Mouse (Mus musculus) spleen, embryonic (tissue): ENCODE measurements around the gene Gm19935.

Experiments
- CTCF ChIA-PET: fragments of 350-600 bp; sonication (Branson Sonifier 250); formaldehyde crosslinking; loops from one replicate; lab custom pipeline; 2022; lab: Charles Lee

Gm19935 gene

DNA sequence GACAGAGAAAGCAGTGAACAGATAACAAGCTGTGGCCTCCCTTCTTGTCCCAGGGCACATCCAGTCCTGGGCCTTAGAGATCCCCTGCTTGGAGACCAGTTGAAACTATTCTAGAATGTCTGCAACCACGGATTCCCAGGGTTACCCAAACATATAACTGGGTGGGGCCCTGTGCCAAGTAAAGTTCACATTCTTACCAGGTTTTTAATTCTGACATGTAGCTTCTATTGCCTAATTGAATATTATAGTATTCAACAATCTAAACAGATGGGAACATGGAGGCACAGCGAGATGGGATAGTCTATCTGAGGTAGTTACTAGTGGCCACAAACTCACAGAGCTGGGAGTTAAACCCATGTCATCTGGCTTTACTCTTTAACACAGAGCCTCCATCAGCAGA, at the start of gene Gm19935:
Gene Gm19935 (minus strand): TSS at position 101 of the 400 bp plus-strand sequence.
- CTCF ChIA-PET: interaction anchor here (0.7 kb wide), 1 partner anchor 17 kb away, joined by 6 read pairs; no protein-coding TSS in a partner anchor

DNA sequence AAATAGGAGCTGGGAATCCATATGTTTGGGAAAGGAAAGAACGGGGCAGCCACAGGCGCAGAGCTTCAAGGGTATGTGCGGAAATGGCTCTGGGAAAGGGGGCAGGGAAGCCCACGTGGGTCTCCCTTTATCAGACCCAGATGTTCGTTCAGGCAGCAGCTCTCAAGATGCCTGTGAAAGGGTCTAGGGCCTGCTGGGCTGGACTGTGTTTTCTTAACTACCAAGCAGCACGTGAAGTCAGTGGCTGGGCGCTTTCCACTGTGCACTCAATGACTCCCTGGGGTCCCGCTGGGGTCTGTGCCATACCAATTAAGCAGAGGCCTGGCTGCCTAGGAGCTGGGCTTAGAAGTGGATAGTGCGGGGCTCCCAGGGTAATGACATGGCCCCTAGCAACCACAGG, 44.8 kb upstream of the Gm19935 start:
- CTCF ChIA-PET: no interaction called here

DNA sequence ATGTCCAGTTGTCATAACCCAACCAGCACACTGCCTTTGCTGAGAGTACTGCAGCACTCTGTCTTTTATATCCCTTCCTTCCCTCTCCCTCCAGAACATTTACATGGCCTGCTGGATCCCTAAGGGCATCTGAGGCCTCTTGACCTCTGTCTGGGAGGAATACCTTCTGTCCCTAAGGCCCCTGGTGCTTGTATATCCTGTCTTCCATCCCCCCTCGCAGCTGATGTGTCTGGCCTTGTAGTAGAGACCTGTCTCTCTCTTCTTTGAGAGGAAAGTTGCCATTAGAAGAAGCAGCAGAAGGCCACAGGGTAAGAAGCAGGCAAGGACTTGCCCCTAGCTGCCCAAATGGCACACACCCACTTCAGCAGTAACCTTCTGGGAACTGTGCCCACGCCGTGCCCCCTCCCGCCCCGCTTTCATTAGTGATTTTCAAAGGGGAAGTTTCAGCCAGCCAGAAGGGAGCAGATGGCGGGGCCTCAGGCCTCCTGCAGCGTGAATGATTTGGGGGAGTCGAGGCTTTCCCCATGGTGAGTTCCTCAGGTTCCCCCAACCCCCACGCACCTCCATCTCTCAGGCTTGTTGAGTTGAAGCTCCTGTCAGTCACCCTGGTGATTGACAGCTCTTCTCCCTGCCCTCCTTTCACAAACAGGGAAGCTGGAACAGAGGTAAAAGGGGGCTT, 44.2 kb upstream of the Gm19935 start:
- CTCF ChIA-PET: no interaction called here

DNA sequence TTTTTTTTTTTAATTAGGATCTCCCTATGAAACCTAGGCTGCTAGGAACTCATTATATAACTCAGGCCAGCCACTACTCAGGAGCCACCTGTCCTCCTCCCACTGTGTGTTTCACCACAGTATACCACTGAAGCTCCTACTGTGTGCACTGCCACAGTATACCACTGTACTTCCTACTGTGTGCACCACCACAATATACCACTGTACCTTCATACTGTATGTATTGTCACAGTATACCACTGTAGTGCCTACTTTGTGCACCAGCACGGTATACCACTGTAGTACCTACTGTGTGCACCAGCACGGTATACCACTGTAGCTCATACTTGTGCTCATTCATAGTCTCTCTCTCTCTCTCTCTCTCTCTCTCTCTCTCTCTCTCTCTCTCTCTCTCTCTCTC, 40.9 kb upstream of the Gm19935 start:
- CTCF ChIA-PET: no interaction called here

DNA sequence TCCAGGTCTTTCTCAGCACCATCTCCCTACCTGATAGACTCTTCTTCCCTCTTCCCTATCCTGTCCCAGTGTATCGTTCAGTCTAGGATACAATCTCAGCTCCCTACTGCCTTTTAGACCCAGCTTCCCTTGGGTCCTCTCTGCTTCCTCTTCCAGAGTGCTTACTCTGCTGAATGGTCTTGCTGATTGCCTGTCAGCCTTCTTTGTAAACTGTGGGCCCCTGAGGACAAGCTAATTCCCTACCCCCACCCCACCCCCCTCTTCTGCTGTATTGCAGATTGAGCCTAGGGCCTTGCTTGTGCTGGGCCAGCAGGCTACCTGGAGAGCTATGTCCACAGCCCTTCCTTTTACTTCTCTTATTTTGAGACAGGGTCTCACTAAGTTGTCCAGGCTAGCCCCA, 39.8 kb upstream of the Gm19935 start:
- CTCF ChIA-PET: no interaction called here

DNA sequence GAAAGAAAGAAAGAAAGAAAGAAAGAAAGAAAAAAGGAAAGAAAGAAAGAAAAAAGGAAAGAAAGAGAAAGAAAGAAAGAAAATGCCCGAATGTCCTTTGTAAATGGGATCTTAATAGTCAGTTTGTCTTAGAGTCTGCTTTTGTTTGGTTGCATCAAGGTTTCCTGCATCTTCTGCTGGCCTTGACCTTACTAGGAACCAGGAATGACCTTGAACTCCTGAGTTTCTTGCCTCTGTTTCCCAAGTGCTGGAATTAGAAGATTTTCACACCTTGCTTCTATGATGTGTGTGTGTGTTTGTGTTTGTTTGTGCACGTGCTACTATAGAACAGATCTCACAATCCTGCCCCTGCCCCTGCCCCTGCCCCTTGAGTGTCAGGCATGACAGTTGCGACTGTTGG, 39.0 kb upstream of the Gm19935 start:
- CTCF ChIA-PET: no interaction called here

DNA sequence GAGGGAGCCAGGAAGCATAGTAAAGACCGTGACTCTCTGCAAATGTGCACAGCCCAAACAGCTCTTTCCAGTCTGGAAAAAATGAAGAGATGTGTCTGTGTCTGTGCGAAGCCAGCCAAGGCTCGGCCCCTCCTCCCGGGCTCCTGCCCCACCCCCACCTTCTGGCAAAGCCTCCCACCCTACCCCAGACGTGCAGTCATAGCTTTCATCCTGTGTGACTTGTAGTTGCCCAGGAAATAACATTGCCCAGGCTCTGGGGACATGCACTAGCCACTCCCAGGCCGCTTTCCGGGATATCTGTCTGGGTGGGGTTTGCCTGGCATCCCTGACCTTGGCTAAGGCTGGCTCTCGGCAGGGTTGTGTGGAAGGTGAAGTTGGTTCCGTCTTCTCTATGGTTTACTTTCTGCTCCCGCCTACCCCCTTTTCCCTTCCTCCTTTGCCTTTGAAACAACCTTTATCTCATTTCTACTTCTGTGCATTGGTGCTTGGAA, 37.5 kb upstream of the Gm19935 start:
- CTCF ChIA-PET: no interaction called here

GRCm38 (mm10) chr8:90853971-90854670, 36.9 kb upstream of the Gm19935 start:
- CTCF ChIA-PET: no interaction called here

GRCm38 (mm10) chr8:90851544-90851943, 34.4 kb upstream of the Gm19935 start:
- CTCF ChIA-PET: no interaction called here

DNA sequence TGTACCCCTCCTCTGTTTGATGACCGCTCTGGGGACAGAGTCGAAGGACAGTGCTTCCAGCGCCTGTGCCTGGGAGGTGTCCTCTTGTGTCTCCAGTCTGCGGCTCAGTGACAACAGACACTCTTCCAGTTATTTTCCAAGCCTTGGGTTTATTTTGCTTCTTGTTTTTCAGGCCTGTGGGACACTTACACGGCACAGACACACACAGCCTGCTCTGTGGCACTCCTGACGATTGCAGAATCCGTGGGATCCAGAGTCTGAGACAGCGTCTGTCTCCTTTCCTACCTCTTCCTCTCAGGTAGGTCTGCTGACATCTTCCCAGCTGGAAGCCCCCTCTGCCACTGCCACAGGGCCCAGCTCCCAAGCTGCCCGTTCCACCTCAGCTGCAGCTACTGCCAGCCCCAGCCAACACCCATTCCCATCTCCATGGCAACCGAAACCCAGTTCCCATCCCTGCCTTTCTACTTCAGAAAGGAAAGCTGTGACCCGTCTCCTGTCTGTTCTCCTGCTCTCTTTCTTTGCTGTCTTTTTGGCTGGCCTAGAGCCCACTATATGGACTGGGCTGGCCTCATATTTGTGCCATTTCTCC, 32.4 kb upstream of the Gm19935 start:
- CTCF ChIA-PET: interaction anchor here (0.7 kb wide), 1 partner anchor 25 kb away, joined by 5 read pairs; no protein-coding TSS in a partner anchor

DNA sequence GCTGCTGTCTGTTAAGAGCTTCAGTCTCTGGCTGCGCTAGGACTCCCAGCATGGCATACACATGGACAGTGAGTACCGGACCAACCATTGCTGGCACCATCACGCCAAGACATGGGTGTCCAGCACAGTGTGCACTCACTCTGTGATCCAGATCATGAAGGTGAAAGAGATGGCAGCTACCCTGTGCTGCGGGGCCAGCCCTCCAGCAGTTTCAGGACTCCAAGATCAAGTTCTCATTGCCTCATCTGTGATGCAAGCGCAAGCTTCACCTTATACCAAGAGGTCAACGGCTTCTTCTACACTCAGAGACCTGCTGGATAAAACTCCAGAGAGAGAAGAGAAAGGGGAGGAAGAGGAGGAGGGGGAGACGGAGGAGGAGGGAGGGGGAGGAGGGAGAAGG, 30.8 kb upstream of the Gm19935 start:
- CTCF ChIA-PET: no interaction called here

- CTCF ChIA-PET: no interaction called here
Measured at GRCm38 (mm10) chr8:90844179-90844967, 27.2 kb upstream of the Gm19935 start.

DNA sequence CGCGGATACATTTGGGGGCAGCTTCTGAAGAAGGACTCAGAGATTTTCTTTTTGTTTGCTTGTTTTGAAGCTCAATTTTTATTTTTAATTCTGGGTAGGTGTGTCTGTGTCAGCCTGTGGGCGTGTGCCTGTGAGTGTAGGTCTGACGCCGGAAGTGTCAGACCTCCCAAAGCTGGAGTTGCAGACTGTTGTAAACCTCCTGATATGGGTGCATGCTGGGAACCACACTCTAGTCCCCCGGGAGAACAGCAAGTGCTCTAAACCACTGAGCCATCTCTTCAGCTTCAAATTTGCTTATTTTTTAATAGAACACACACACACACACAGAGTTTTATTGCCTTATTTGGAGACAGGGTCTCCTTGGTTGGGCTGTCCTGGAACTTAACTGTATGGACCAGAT, 25.9 kb upstream of the Gm19935 start:
- CTCF ChIA-PET: interaction anchor here (0.6 kb wide), 1 partner anchor 10 kb away, joined by 3 read pairs; no protein-coding TSS in a partner anchor

- CTCF ChIA-PET: interaction anchor here (0.9 kb wide), 1 partner anchor 14 kb away, joined by 5 read pairs; no protein-coding TSS in a partner anchor
Measured at GRCm38 (mm10) chr8:90841321-90841720, 24.1 kb upstream of the Gm19935 start.

DNA sequence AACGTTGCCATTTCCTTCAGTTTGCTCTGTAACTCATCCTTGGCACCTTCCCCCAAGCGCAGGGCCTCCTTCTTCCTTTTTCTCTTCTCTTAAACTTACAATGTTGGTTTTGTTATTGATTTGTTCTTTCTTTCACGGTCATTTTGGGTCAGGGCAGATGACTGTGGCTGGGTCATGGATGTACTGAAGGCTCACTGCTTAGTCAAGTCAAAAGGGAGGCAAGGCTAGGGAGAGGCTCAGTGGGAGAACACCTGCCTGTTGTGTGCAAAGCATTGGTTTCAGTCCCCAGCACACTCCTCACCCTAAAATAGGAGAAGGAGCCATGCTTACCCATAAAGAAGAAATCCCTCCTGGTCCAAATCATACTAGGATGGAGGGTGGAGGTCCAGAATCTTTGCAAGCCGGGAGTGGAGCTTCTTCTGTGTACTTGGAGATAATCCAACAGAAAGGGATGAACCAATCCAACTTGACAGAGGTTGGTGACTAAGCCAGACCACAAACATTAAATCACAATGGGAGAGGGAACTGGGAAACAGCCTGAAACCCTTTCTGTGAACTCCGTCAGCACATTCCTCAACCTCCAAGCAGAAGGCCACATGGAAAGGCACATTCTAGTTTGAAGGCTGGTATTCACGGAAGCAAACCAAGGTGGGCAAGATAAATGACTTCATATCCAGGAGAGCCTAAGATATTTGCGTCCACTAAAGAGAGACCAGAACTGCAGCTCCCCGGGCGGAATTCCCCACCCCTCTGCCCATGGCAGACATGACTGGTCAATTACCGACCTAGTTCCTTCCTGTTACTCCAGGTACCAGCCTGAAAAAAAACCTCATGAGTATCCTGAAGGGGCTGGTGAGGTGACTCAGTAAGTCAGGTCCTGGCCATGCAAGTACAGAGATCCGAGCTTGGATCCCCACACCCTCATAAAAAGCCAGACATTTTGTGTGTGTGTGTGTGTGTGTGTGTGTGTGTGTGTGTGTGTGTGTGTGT, 22.8 kb upstream of the Gm19935 start:
- CTCF ChIA-PET: interaction anchor here (0.9 kb wide), 1 partner anchor 12 kb away, joined by 5 read pairs; no protein-coding TSS in a partner anchor

GRCm38 (mm10) chr8:90837440-90837839, 20.2 kb upstream of the Gm19935 start:
- CTCF ChIA-PET: interaction anchor here (0.8 kb wide), 1 partner anchor 9 kb away, joined by 7 read pairs; the partner anchor contains the start of gene Chd9

- CTCF ChIA-PET: no interaction called here
Measured at GRCm38 (mm10) chr8:90834321-90834672, 17.1 kb upstream of the Gm19935 start.

- CTCF ChIA-PET: interaction anchor here (0.7 kb wide), 1 partner anchor 107 kb away, joined by 3 read pairs; no protein-coding TSS in a partner anchor
Measured at GRCm38 (mm10) chr8:90833628-90834320, 16.6 kb upstream of the Gm19935 start.

GRCm38 (mm10) chr8:90832576-90833289, 15.5 kb upstream of the Gm19935 start:
- CTCF ChIA-PET: interaction anchor here (0.6 to 0.7 kb wide), 2 partner anchors 108 to 559 kb away, joined by 3 read pairs; no protein-coding TSS in a partner anchor
